Mouse (Mus musculus) liver, adult 2 months (tissue): ENCODE results near the gene Poll. TPM values are rescaled to one million over a fixed set of nuclear protein-coding genes. Genes with fewer than 3 reads are reported as not detected.
A peak's percentile ranks its signal among the peaks of the same experiment; 100 is the strongest.

Source experiments
- DNase-seq: peaks from one replicate; pipeline ENCODE4 v3.0.0-alpha.2; 2011; ENCODE audit warnings: low read depth, low spot score; ENCODE audit errors: extremely low read depth
- H3K27ac ChIP-seq: fragments of 200-500 bp; replicated peaks from 2 replicates; pipeline ENCODE4 v1.5.1; 2012; ENCODE audit warnings: low read depth, mild to moderate bottlenecking, control low read depth, inconsistent platforms, low read length; ENCODE audit not compliant: insufficient read depth
- H3K27me3 ChIP-seq: fragments of 200-500 bp; 2 replicates; pipeline ENCODE4 v1.6.1; 2012; ENCODE audit warnings: mild to moderate bottlenecking, moderate library complexity, low read length, inconsistent platforms; ENCODE audit not compliant: control insufficient read depth, insufficient read depth
- H3K36me3 ChIP-seq: fragments of 200-500 bp; 2 replicates; pipeline ENCODE4 v1.6.1; 2012; ENCODE audit warnings: low read length, inconsistent platforms; ENCODE audit not compliant: control insufficient read depth, insufficient read depth
- H3K4me1 ChIP-seq: fragments of 200-500 bp; 2 replicates; pipeline ENCODE4 v1.6.1; 2011; ENCODE audit warnings: low read length; ENCODE audit not compliant: control insufficient read depth, insufficient read depth
- H3K4me3 ChIP-seq: fragments of 200-500 bp; 2 replicates; pipeline ENCODE4 v1.5.1; 2011; ENCODE audit warnings: low read depth, mild to moderate bottlenecking, control low read depth, low read length, moderate library complexity; ENCODE audit not compliant: insufficient read depth
- H3K79me2 ChIP-seq: fragments of 200-500 bp; 2 replicates; pipeline ENCODE4 v1.6.1; 2012; ENCODE audit warnings: inconsistent platforms, mild to moderate bottlenecking, low read length, moderate library complexity; ENCODE audit not compliant: control insufficient read depth, insufficient read depth
- H3K9ac ChIP-seq: fragments of 200-500 bp; 2 replicates; pipeline ENCODE4 v1.6.1; 2012; ENCODE audit warnings: low read depth, mild to moderate bottlenecking, control low read depth, inconsistent platforms, low read length
- CTCF ChIP-seq: fragments of 200-500 bp; IDR thresholded peaks from 2 replicates; pipeline ENCODE4 v1.5.1; 2011; ENCODE audit warnings: low read depth, low read length, control low read depth
- POLR2A ChIP-seq: fragments of 200-500 bp; IDR thresholded peaks from 2 replicates; pipeline ENCODE4 v1.6.1; 2011; ENCODE audit warnings: low read length, control low read depth; ENCODE audit not compliant: insufficient read depth; ENCODE audit errors: extremely low read depth
- WGBS: fragments of 180-500 bp; shearing (Covaris S2); methylation state at CpG from one replicate; pipeline ENCODE4 v1.1.7; 2018; 5-methylcytosine and 5-hydroxymethylcytosine counted together
- polyA plus RNA-seq: library from polyadenylated mRNA; depleted of rRNA; stranded (reverse); fragments of >200 nt; gene quantifications from 2 replicates; pipeline ENCODE4 v1.2.3, GENCODE M21; 2012
- total RNA-seq: library from RNA; depleted of rRNA; stranded (reverse); fragments of >200 nt; gene quantifications from 2 replicates; pipeline ENCODE4 v1.2.3, GENCODE M21; 2014

Poll gene
- total and polyA plus RNA-seq, 2 experiments, result 6.1 to 7.3 TPM

DNA sequence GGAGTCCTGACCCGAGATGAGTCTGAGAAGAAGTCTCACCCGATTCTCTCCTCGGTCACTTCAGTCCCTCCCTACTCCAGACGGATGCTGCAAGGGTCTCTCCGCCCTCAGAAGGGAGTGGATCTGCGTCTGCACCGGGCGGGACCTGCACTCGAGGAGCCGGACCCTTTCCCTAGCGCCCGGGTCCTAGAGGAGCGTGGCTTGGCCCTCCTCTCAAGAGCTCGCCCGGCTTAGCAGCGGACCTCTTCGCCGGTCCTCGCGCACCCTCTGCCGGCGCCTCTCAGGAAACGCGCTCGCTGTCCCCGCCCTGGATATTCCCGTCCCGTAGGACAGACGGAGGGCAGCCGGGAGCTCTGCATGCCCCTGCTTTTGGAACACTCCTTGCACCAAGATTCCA, 15.4 kb downstream of the Poll start:
- TF ChIP-seq POLR2A, result no peak
- peak; percentile 86 for TF ChIP-seq CTCF
- Histone ChIP-seq H3K79me2 (no peaks in the 10 kb centered on the region), H3K36me3 (no peaks in the 10 kb centered on the region), H3K9ac (0 out of 2 replicates have a peak overlapping the region, but pooled peaks have one; percentile 20), H3K4me1 (peaks cover 6% of the 10 kb centered on the region; the same call in 1 of the 2 replicates), H3K27ac (no peak overlapping the region), H3K4me3 (peak overlapping the region; percentile 42; the same call in 1 of the 2 replicates), H3K27me3 (peaks cover 8% of the 10 kb centered on the region)
- DNase-seq, result peak; percentile 21
- WGBS, result under 1% methylated on average over 30 of the region's 30 CpGs

GRCm38 (mm10) chr19:45544152-45544924, 16.0 kb downstream of the Poll start:
- no peaks in the 10 kb centered on the region for H3K36me3 ChIP-seq
- H3K4me1 ChIP-seq, result peaks cover 6% of the 10 kb centered on the region; the same call in 1 of the 2 replicates
- no peaks in the 10 kb centered on the region for H3K79me2 ChIP-seq
- H3K9ac ChIP-seq, result no peak overlapping the region
- DNase-seq, result no peak
- peak overlapping the region; percentile 42; the same call in 1 of the 2 replicates for H3K4me3 ChIP-seq
- TF ChIP-seq CTCF, result no peak
- TF ChIP-seq POLR2A, result no peak
- H3K27ac ChIP-seq, result no peak overlapping the region
- WGBS, result 5% methylated on average over 21 of the region's 26 CpGs
- H3K27me3 ChIP-seq, result peaks cover 8% of the 10 kb centered on the region

DNA sequence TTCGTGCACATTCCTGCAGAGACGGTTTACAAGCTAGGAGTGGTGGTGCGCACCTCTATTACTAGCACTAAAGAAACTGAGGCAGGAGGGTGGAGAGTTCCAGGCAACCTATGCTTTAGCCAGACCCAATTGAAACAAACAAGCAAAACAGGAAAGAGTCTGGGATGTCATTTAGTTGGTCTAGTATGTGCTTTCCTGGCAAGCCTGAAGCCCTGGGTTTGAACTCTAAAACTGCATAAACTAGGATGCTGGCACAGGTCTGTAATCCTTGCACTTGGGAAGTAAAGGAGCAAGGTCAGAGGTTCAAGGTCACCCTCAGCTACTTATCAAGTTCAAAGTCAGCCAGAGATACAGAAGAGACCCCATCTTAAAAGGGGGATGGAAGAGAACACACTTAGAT, 18.3 kb downstream of the Poll start:
- Histone ChIP-seq H3K9ac (no peak overlapping the region), H3K4me3 (no peak overlapping the region), H3K4me1 (peaks cover 6% of the 10 kb centered on the region; the same call in 1 of the 2 replicates), H3K36me3 (no peaks in the 10 kb centered on the region), H3K27ac (no peak overlapping the region), H3K27me3 (peaks cover 8% of the 10 kb centered on the region), H3K79me2 (no peaks in the 10 kb centered on the region)
- WGBS, result 41% methylated on average over 3 of the region's 3 CpGs
- TF ChIP-seq CTCF (no peak), POLR2A (no peak)
- DNase-seq, result no peak

- 3% methylated on average over 58 of the region's 58 CpGs for whole genome bisulfite sequencing
- DNase-seq, result no peak
- TF ChIP-seq POLR2A (no peak), CTCF (no peak)
- H3K27ac ChIP-seq, result no peak overlapping the region
- peaks cover 8% of the 10 kb centered on the region for H3K27me3 ChIP-seq
- H3K4me1 ChIP-seq, result peaks cover 6% of the 10 kb centered on the region; the same call in 1 of the 2 replicates
- no peaks in the 10 kb centered on the region for H3K79me2 ChIP-seq
- no peaks in the 10 kb centered on the region for H3K36me3 ChIP-seq
- peak overlapping the region; percentile 6; the same call in 1 of the 2 replicates for H3K9ac ChIP-seq
- H3K4me3 ChIP-seq, result peak overlapping the region; percentile 19; the same call in 1 of the 2 replicates
These were observed 18.8 kb downstream of the Poll start for GRCm38 (mm10) chr19:45541409-45542041.

DNA sequence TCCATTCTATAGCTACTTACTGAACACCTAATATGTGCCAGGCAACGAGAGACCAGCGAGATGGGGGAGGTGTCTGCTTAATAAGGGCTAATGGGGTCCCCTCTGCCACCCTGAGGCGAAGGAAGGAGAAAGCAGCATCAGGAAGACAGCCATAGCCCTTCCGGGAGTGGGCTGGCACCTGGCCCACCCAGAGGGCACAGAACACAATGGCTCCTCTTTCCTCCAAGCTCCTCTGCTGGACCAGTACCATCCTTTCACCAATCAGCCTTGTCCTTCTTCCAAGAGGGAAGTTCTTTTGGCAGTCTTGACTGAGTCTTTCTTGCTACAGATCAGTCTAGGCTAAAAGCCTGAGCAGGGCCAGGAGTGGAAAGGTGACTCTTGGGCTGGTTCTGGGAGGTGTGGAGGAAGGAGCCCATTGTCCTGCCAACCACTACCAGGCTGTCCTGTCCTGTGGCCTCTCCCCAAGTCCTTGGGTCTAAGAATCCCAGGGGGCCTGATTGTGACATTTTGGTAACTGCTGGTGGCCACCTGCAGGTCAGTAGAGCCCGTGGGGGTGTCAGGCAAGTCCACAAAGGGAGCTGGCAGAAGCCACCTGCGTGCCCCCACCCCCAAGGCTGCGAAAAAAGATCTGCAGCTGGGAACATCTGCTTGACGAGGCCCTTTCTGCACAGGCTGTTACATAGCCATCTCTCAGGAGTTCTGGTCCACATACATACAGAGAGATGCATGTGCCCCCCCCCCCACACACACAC, 19.5 kb downstream of the Poll start:
- Histone ChIP-seq H3K27ac (no peak overlapping the region), H3K4me1 (peaks cover 6% of the 10 kb centered on the region; the same call in 1 of the 2 replicates), H3K4me3 (no peak overlapping the region), H3K27me3 (peaks cover 8% of the 10 kb centered on the region), H3K79me2 (no peaks in the 10 kb centered on the region), H3K36me3 (no peaks in the 10 kb centered on the region), H3K9ac (no peak overlapping the region)
- 44% methylated on average over 8 of the region's 8 CpGs for WGBS
- DNase-seq, result no peak
- no peak for TF ChIP-seq POLR2A
- no peak for TF ChIP-seq CTCF
